Mouse (Mus musculus) spleen, embryonic (tissue): ENCODE measurements around the gene Ghdc.

Experiments
- CTCF ChIA-PET: fragments of 350-600 bp; sonication (Branson Sonifier 250); formaldehyde crosslinking; loops from one replicate; lab custom pipeline; 2022; lab: Charles Lee

The Ghdc gene

DNA sequence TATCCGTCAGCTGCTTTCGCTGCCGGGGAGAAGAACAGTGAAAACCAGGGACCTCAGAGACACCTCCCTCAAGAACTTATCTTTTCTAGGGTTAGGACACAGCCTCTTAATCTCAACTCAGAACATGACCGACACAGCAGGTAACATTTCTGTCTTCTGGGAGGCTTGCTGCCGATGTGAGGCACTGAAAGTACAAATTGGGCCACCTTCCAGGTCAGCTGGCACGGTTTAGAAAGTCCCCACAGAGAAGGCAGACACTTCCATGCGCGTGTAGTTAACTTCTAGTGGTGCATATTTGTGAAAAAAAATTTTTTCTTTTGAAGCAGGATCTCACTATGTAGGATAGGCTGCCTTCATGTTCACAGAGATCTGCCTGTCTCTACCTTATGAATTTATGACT is 13.5 kb upstream of the Ghdc start:
- CTCF ChIA-PET = no interaction called here

GRCm38 (mm10) chr11:100782568-100782967 is 11.8 kb upstream of the Ghdc start:
- CTCF ChIA-PET = no interaction called here

DNA sequence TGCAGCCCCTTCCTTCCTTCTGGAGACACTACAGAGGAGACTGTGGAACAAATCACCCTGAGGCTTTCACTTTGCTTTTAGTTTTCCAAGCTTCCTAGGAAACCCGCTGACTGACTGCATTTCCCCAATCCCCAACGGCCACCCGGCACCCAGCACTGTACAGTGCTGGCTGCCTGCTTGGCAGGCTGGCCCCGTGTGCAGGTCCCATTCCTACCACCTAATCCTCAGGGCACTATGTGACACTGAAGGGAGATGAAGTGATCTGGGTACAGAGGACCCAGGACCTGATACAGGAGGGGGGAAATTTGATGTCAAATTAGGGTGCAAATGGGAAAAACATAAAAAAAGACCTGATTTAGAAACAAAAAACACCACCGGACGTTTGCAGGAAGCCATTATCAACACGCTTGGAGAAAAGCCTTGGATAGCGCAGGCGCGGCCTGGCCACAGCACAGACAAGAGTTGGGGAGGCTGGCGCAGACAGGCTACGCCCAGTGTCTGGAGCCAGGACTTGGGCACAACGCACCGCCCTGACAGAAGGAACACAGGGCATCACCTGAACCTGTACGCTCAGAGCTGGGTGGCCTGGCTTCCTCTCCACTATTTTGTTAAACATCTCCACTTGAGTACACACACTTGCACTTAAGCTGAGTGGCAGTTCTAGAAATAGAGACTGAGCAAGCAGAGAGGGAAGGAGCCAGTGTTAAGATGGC is 11.2 kb upstream of the Ghdc start:
- CTCF ChIA-PET = no interaction called here

DNA sequence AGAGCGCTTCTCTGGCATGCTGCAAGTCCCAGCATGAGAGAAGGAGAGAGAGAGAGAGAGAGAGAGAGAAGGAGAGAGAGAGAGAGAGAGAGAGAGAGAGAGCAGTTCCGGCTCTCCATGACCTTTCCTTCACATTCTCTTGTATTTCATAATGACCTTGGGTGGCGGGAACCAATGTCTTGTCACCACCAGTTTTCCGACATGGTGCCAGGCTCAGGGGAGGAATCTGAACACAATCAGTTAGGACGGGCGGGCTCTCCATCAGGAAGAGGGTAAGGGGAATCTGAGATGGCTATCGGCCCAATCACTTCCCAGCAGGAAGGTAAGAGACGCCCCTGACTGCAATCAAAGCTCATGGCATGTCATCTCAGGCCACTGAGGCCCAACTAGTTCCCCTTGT is 9.5 kb upstream of the Ghdc start:
- CTCF ChIA-PET = interaction anchor here (0.5 kb wide), 1 partner anchor 9 kb away, joined by 3 read pairs; no protein-coding TSS in a partner anchor

DNA sequence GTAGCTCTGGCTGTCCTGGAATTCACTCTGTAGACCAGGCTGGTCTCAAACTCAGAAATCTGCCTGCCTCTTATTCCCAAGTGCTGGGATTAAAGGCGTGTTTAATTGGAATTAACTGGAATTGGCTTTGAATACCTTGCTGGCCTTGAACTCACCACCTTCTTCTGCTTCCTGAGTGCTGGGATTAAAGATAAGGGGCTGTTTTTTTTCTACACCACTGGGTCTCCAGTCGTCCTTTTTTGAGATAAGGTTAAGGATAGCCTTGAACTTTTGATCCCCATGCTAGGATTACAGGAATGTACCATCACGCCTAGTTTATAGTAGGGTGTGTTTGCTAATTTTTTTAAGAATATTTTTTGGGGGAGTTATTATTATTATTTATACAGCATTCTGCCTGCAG is 7.3 kb upstream of the Ghdc start:
- CTCF ChIA-PET = no interaction called here

- CTCF ChIA-PET = interaction anchor here (1.1 to 1.7 kb wide), 2 partner anchors 15 to 38 kb away, joined by 3 to 4 read pairs; no protein-coding TSS in a partner anchor
Measured at GRCm38 (mm10) chr11:100775921-100776320, 5.2 kb upstream of the Ghdc start.

DNA sequence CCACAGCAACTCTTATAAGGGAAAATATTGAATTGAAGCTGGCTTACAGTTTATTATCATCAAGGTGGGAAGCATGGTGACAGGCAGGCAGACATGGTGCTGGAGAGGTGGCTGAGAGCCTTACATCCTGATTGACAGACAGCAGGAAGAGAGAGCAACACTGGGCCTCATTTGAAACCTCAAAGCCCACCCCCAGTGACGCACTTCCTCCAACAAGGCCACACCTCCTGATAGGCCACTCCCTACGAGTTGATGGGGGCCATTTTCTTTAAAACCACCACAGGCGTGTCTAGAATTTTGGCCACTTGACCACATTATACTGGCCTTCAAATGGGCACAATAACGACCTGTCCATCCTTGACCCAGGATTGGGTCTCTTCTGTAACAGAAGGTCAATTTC is 3.5 kb upstream of the Ghdc start:
- CTCF ChIA-PET = no interaction called here

- CTCF ChIA-PET = no interaction called here
Measured at GRCm38 (mm10) chr11:100769980-100770379, 777 bp downstream of the Ghdc start.

- CTCF ChIA-PET = no interaction called here
Measured at GRCm38 (mm10) chr11:100767871-100768270, 2.9 kb downstream of the Ghdc start.

DNA sequence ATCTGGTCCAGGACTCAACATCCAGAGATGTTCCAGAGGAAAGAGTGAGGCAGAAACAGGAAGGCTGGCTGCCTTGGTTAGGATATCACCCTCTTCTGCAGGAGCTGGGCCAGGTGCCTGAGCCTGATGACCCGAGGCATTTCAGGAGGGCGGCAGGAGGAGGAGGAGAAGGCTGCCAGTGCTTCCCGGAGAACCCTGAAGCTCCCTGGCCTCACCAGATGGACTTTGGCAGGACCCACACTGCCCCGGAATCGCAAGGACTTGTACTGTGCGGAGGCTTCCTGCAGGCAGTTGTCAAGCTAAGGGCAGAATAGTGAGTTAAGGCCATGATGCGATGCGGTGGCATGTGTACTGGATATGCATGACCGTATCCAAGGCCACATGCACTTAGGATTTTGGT is 4.0 kb downstream of the Ghdc start:
- CTCF ChIA-PET = no interaction called here

DNA sequence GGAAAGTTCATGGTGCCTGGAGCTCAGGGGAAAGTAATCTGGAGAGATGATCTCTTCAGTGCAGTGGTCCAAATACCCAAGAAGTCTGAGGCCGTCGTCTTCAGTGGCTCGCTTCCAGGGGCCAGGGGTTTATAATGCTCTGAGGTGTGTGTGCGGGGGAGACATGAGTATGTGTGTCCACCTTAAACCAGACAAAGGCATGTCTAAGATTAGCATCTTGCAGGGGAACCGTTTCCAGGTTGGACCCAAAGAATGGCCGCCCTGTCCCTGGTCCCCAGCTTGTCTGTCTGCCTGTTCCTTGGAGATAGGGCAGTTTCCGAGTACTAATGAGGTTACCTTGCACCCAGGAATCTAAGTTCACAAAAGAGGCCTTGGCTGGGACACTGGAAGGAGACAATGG is 7.9 kb downstream of the Ghdc start, which contains the start of gene Hcrt:
Gene Hcrt, minus strand, starts transcription at position 101 of the 400 bp plus-strand sequence.
- CTCF ChIA-PET = no interaction called here

- CTCF ChIA-PET = interaction anchor here (0.5 to 1.0 kb wide), 3 partner anchors 11 to 31 kb away, joined by 3 to 4 read pairs (median 3); no protein-coding TSS in a partner anchor
Measured at GRCm38 (mm10) chr11:100761547-100762045, 9.2 kb downstream of the Ghdc start.

- CTCF ChIA-PET = interaction anchor here (0.6 to 1.4 kb wide), 2 partner anchors 22 to 54 kb away, joined by 3 read pairs; no protein-coding TSS in a partner anchor
Measured at GRCm38 (mm10) chr11:100759611-100760233, 11.0 kb downstream of the Ghdc start, which contains the start of gene Kcnh4. Kcnh4 (minus strand) TSS chr11:100759942.

DNA sequence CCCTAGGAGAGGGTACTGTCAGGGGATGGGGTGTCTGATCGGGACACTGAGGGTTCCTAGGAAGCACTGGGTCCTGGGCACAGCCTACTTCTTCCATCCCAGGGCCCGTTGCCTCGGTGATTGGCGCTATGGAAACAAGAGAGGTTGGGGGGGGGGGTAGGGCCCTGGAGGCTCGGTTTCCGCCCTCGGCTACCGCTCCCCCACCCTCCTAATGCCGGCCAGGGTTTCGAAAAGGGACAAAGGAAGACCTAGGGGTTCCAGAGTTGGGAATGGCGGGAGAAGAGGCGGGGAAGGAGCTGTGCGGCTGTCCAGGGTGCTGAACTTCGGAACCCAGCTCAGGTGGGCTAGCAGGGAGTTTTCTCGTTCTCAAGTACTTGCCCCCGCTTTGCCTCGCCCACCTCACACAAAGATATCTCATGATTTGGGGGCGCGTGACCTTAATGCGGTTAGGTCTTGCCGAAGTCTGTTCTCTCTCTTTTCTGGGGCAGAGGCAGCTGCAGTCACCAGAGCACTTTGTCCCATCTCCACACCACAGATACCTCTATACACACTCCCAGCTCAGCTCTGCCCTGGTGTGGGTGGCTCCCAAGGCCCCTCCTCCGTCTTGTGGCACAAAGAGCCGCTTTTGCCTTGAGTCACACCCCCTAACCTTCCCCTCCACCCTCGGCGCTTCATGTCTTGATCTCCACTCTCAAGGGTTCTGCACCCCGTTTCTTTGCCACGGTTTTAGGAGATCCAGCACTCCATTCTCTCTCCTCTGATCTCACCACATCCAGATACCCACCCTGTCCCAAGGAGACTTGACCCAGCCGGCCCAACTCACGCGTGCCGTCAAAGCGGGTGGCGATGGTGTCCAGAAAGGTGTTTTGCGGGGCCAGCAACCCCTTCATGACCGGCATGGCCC is 11.8 kb downstream of the Ghdc start:
- CTCF ChIA-PET = interaction anchor here (1.4 kb wide), 1 partner anchor 55 kb away, joined by 3 read pairs; no protein-coding TSS in a partner anchor

DNA sequence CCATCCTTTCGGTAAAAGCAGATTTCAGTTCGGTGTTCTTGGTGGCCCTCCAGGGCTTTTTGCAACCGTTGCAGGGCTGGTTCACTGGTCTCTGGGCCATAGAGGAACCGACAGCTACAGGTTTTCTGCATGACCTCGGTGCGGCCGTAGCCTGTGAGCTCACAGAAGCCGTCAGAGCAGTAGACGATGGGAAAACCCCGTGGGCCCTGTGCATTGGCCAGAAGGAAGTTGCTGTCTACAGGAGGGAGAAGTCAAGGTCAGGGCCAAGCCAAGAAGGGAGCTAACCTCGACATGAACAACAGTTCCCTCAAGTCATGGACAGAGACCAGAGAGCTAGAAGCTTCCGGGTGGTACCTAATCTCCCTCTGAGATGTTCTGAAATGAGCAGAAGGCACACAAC is 13.2 kb downstream of the Ghdc start:
- CTCF ChIA-PET = no interaction called here

- CTCF ChIA-PET = no interaction called here
Measured at GRCm38 (mm10) chr11:100756476-100756875, 14.3 kb downstream of the Ghdc start.

- CTCF ChIA-PET = no interaction called here
Measured at GRCm38 (mm10) chr11:100754693-100755057, 16.1 kb downstream of the Ghdc start.

- CTCF ChIA-PET = interaction anchor here (0.5 to 0.7 kb wide), 2 partner anchors 149 to 210 kb away, joined by 5 to 16 read pairs; no protein-coding TSS in a partner anchor
Measured at GRCm38 (mm10) chr11:100754021-100754692, 16.6 kb downstream of the Ghdc start.

DNA sequence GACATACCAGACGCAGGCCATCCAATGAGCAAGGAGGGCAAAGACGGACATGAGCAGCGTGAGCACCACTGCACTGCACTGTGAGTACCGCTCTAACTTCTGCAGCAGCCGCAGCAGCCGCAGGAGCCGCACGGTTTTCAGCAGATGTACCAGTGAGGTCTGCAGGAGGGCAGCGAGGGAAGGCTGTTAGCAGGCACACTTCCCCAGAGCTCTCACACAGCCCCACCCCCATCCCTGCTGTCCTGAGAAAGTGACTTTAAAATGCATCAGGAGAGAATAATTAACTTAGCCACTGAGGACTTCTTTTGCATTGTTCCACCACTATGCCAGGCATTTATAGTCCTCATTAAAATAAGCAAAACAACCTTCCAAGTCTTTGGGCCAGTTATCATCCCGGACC is 18.5 kb downstream of the Ghdc start:
- CTCF ChIA-PET = no interaction called here

GRCm38 (mm10) chr11:100750127-100750526 is 20.6 kb downstream of the Ghdc start:
- CTCF ChIA-PET = no interaction called here

GRCm38 (mm10) chr11:100749469-100749868 is 21.3 kb downstream of the Ghdc start:
- CTCF ChIA-PET = no interaction called here
